9 mouse cellular contexts compared by ENCODE assay signal in the genomic region with DNA sequence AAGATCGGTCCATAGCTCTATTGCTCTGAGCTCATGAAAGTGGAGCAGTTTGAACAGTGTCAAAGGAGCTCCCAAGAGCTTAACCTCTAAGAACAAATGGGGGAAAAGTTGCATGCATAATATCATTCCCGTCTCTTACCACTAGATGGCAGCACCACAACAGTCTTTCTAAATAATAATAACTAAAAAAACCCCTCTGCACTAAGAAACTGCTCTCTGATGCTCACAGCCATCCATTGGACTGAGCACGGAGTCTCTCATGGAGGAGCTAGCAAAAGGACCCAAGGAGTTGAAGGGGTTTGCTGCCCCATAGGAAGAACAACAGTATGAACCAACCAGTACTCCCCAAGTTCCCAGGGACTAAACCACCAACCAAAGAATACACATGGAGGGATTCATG. TPM values are rescaled to one million over a fixed set of nuclear protein-coding genes. Genes with fewer than 3 reads are reported as not detected.
DNase-seq lines count a peak whose midpoint lies in the region; ATAC-seq and TF ChIP-seq lines count a peak whose summit lies in the region.
"Had no signal": no experiment of that assay in that cellular context is flagged by ENCODE, and none has a peak within 500 bp of the region (broad histone marks: within the 10 kb centered on the region; RNA-seq: fewer than 3 reads in every experiment).

No protein-coding gene starts in this region.

- TF ChIP-seq CTCF in kidney, postnatal 0 days (IDR thresholded peaks at IDR 0.05; ENCODE audit: low read depth) = peak; percentile 82
- peak; percentile 76 for TF ChIP-seq CTCF in intestine, postnatal 0 days (IDR thresholded peaks at IDR 0.05; ENCODE audit: low read depth)

- H3K4me2 ChIP-seq in kidney, postnatal 0 days (ENCODE audit: low read length) = no peak overlapping the region
- H3K4me2 ChIP-seq in kidney, embryonic 16.5 days (replicated peaks; ENCODE audit: low read depth, low read length) = no peak overlapping the region
- H3K4me2 ChIP-seq in intestine, postnatal 0 days (replicated peaks; ENCODE audit: low read depth) = no peak overlapping the region

- WGBS in kidney, postnatal 0 days = 34% methylated on average over 3 of the region's 3 CpGs
- WGBS in kidney, embryonic 16.5 days = 23% methylated on average over 3 of the region's 3 CpGs
- 27% methylated on average over 3 of the region's 3 CpGs for WGBS in intestine, postnatal 0 days

- H3K27me3 ChIP-seq in kidney, postnatal 0 days (ENCODE audit: insufficient read depth, low read length) = no peaks in the 10 kb centered on the region
- no peaks in the 10 kb centered on the region for H3K27me3 ChIP-seq in kidney, embryonic 16.5 days (ENCODE audit: insufficient read depth, low read length)
- H3K27me3 ChIP-seq in intestine, postnatal 0 days (replicated peaks; ENCODE audit: control insufficient read depth, insufficient read depth, low read length) = no peaks in the 10 kb centered on the region

- H3K4me3 ChIP-seq in kidney, postnatal 0 days (replicated peaks; ENCODE audit: low read depth, low read length) = no peak overlapping the region
- H3K4me3 ChIP-seq in kidney, embryonic 16.5 days (ENCODE audit: low read length) = no peak overlapping the region
- no peak overlapping the region for H3K4me3 ChIP-seq in intestine, postnatal 0 days (ENCODE audit: low read depth, low read length)
- H3K4me3 ChIP-seq: erythroblast, embryonic 14.5 days had no signal

- H3K9ac ChIP-seq in kidney, postnatal 0 days (ENCODE audit: low read depth, low read length) = no peak overlapping the region
- no peak overlapping the region for H3K9ac ChIP-seq in kidney, embryonic 16.5 days (replicated peaks; ENCODE audit: low read length)
- no peak overlapping the region for H3K9ac ChIP-seq in intestine, postnatal 0 days (ENCODE audit: low read depth, low read length)

- DNase-seq in kidney, postnatal 0 days (ENCODE audit: low spot score) = peak; percentile 79
- DNase-seq in ES-CJ7 (ENCODE audit: low read depth, low spot score) = peak; percentile 58
- peak; percentile 69 for DNase-seq in ZHBTc4 (ENCODE audit: low read depth, low spot score)
- no peak for DNase-seq in right cerebral cortex, postnatal 14 days
- DNase-seq in left cerebral cortex, adult 18-20 months (ENCODE audit: low spot score in 2 of 2) = no peak

- H3K9me3 ChIP-seq in kidney, postnatal 0 days (replicated peaks; ENCODE audit: low read length) = no peaks in the 10 kb centered on the region
- H3K9me3 ChIP-seq in kidney, embryonic 16.5 days (ENCODE audit: low read length) = no peaks in the 10 kb centered on the region
- H3K9me3 ChIP-seq in intestine, postnatal 0 days (ENCODE audit: control insufficient read depth) = no peaks in the 10 kb centered on the region

- no peak overlapping the region for H3K27ac ChIP-seq in kidney, postnatal 0 days
- no peak overlapping the region for H3K27ac ChIP-seq in kidney, embryonic 16.5 days (ENCODE audit: low read length)
- H3K27ac ChIP-seq in intestine, postnatal 0 days (ENCODE audit: low read depth, low read length) = no peak overlapping the region
- H3K27ac ChIP-seq: macrophage had no signal

- no peak for ATAC-seq in kidney, postnatal 0 days (replicated peaks; ENCODE audit: low FRiP score, low read depth)
- no peak for ATAC-seq in kidney, embryonic 16.5 days (ENCODE audit: low FRiP score, low TSS enrichment)
- no peak for ATAC-seq in intestine, postnatal 0 days

- H3K4me1 ChIP-seq in kidney, postnatal 0 days (replicated peaks; ENCODE audit: insufficient read depth, low read length) = no peaks in the 10 kb centered on the region
- H3K4me1 ChIP-seq in kidney, embryonic 16.5 days (ENCODE audit: insufficient read depth, low read length) = no peaks in the 10 kb centered on the region
- no peaks in the 10 kb centered on the region for H3K4me1 ChIP-seq in intestine, postnatal 0 days (replicated peaks; ENCODE audit: control insufficient read depth, insufficient read depth, low read length)

- H3K36me3 ChIP-seq in kidney, postnatal 0 days (ENCODE audit: insufficient read depth, low read length) = no peaks in the 10 kb centered on the region
- H3K36me3 ChIP-seq in kidney, embryonic 16.5 days (ENCODE audit: insufficient read depth, low read length) = no peaks in the 10 kb centered on the region
- no peaks in the 10 kb centered on the region for H3K36me3 ChIP-seq in intestine, postnatal 0 days (ENCODE audit: control insufficient read depth, insufficient read depth)

RNA-seq across cellular contexts. Expression of a gene that starts 4.1 kb away (rescaled TPM):
- not detected in 2 replicates for polyA plus RNA-seq in kidney, postnatal 0 days (2015; fragmentation: Nextera tagmentation; extraction: Ambion mirVana)
- polyA plus RNA-seq in kidney, embryonic 16.5 days (2015; fragmentation: Nextera tagmentation; extraction: Ambion mirVana) = not detected in 2 replicates
- 0.12 TPM in 1 of 2 replicates, not detected in the other for polyA plus RNA-seq in intestine, postnatal 0 days (2015; fragmentation: Nextera tagmentation; extraction: Ambion mirVana)
- total RNA-seq in left cerebral cortex, adult 18-20 months (2021) = not detected
- polyA plus RNA-seq: erythroblast, embryonic 14.5 days; macrophage had no signal

RNA-seq across cellular contexts. Expression of a gene that starts 5.7 kb away (rescaled TPM):
- not detected in 2 replicates for polyA plus RNA-seq in kidney, postnatal 0 days (2015; fragmentation: Nextera tagmentation; extraction: Ambion mirVana)
- not detected in 2 replicates for polyA plus RNA-seq in kidney, embryonic 16.5 days (2015; fragmentation: Nextera tagmentation; extraction: Ambion mirVana)
- polyA plus RNA-seq in intestine, postnatal 0 days (2015; fragmentation: Nextera tagmentation; extraction: Ambion mirVana) = not detected in 2 replicates
- not detected for total RNA-seq in left cerebral cortex, adult 18-20 months (2021)
- polyA plus RNA-seq: erythroblast, embryonic 14.5 days; macrophage had no signal

RNA-seq across cellular contexts. Expression of a gene that starts 20.1 kb away (rescaled TPM):
- polyA plus RNA-seq in kidney, postnatal 0 days (2015; fragmentation: Nextera tagmentation; extraction: Ambion mirVana) = not detected in 2 replicates
- not detected in 2 replicates for polyA plus RNA-seq in kidney, embryonic 16.5 days (2015; fragmentation: Nextera tagmentation; extraction: Ambion mirVana)
- polyA plus RNA-seq in intestine, postnatal 0 days (2015; fragmentation: Nextera tagmentation; extraction: Ambion mirVana) = not detected in 2 replicates
- not detected for total RNA-seq in left cerebral cortex, adult 18-20 months (2021)
- polyA plus RNA-seq: erythroblast, embryonic 14.5 days; macrophage had no signal

RNA-seq across cellular contexts. Expression of a gene that starts 22.6 kb away (rescaled TPM):
- polyA plus RNA-seq in kidney, postnatal 0 days (2015; fragmentation: Nextera tagmentation; extraction: Ambion mirVana) = not detected in 2 replicates
- polyA plus RNA-seq in kidney, embryonic 16.5 days (2015; fragmentation: Nextera tagmentation; extraction: Ambion mirVana) = not detected in 2 replicates
- not detected in 2 replicates for polyA plus RNA-seq in intestine, postnatal 0 days (2015; fragmentation: Nextera tagmentation; extraction: Ambion mirVana)
- total RNA-seq in left cerebral cortex, adult 18-20 months (2021) = not detected
- polyA plus RNA-seq: erythroblast, embryonic 14.5 days; macrophage had no signal

RNA-seq across cellular contexts. Expression of a gene that starts 26.6 kb away (rescaled TPM):
- polyA plus RNA-seq in kidney, postnatal 0 days (2015; fragmentation: Nextera tagmentation; extraction: Ambion mirVana) = 3.1 and 3.4 TPM in 2 replicates
- polyA plus RNA-seq in kidney, embryonic 16.5 days (2015; fragmentation: Nextera tagmentation; extraction: Ambion mirVana) = 1.5 and 2.4 TPM in 2 replicates
- 5.8 and 6.8 TPM in 2 replicates for polyA plus RNA-seq in intestine, postnatal 0 days (2015; fragmentation: Nextera tagmentation; extraction: Ambion mirVana)
- total RNA-seq in left cerebral cortex, adult 18-20 months (2021) = 1 to 10 TPM; 2.0 to 2.6 TPM
- polyA plus RNA-seq: erythroblast, embryonic 14.5 days; macrophage had no signal

Comparison
In these comparisons a context has a peak if more than half of its experiments do, and no peak if none do; other contexts are left out.
1. DNase-seq: peak in kidney, postnatal 0 days (single experiment), ES-CJ7 (single experiment) and ZHBTc4 (single experiment); none in right cerebral cortex, postnatal 14 days (single experiment) and left cerebral cortex, adult 18-20 months (0 of 2).